Mouse (Mus musculus): Measurements from ENCODE around the gene 2410137M14Rik.

DNA sequence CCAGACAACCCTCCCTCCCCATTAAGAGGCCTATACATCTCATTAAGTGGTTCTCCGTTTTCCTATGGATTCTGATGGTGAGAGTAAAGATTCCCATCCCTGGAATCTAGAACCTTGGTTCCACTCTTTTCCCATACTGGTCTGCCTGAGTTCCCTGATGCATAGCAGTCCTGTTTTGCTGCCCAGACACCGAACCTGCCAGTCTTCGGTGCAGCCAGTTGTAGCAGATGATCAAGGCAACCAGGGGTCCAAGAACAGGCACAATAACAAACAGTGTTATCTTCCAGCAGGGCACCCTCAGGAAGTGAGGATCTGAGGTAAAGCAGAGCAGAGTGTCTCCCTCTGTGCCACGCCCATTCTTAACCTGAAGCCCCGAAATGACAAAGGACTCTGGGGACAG is 31.1 kb upstream of the 2410137M14Rik start:
- TF ChIP-seq CTCF (IDR thresholded peaks at IDR 0.05; ENCODE audit: insufficient read depth, low read depth, low read length) (no peak), POLR2A (IDR thresholded peaks at IDR 0.05; ENCODE audit: insufficient read depth, low read depth, low read length) (no peak)
